Mouse (Mus musculus) yolk sac, embryonic 10.5 days (tissue): ENCODE results near the gene Ppp1r2.
"Not testable (repeated sequence)": the region's sequence is repeated elsewhere in the genome, so short reads cannot be mapped to it uniquely, and the experiment has no call there.

Experiments
- DNase-seq: peaks from one replicate; pipeline ENCODE4 v3.0.0-alpha.2; 2017; ENCODE audit warnings: low spot score

Gene Ppp1r2

GRCm38 (mm10) chr16:31274674-31275460, at the start of gene Ppp1r2:
Ppp1r2 (minus strand) TSS chr16:31275277.
- DNase-seq = peak; percentile 92

GRCm38 (mm10) chr16:31321501-31321900, 46.4 kb upstream of the Ppp1r2 start:
- no peak for DNase-seq

- DNase-seq = no peak
These were observed 45.9 kb upstream of the Ppp1r2 start for GRCm38 (mm10) chr16:31320954-31321353.

GRCm38 (mm10) chr16:31319723-31320122, 44.6 kb upstream of the Ppp1r2 start:
- not testable (repeated sequence) for DNase-seq

- DNase-seq = no peak
These were observed 44.2 kb upstream of the Ppp1r2 start for GRCm38 (mm10) chr16:31319316-31319715.

- no peak for DNase-seq
These were observed 43.3 kb upstream of the Ppp1r2 start for GRCm38 (mm10) chr16:31318418-31318817.

- DNase-seq = not testable (repeated sequence)
These were observed 41.4 kb upstream of the Ppp1r2 start for GRCm38 (mm10) chr16:31316246-31317143.

- DNase-seq = no peak
These were observed 40.2 kb upstream of the Ppp1r2 start for GRCm38 (mm10) chr16:31315294-31315693.

GRCm38 (mm10) chr16:31314497-31315233, 39.6 kb upstream of the Ppp1r2 start, which contains the start of gene Apod:
Apod (minus strand) TSS chr16:31314808.
- DNase-seq = no peak

- DNase-seq = no peak
These were observed 38.5 kb upstream of the Ppp1r2 start for GRCm38 (mm10) chr16:31313611-31314010.

GRCm38 (mm10) chr16:31312296-31312695, 37.2 kb upstream of the Ppp1r2 start:
- no peak for DNase-seq

- no peak for DNase-seq
These were observed 30.3 kb upstream of the Ppp1r2 start for GRCm38 (mm10) chr16:31305199-31305919.

GRCm38 (mm10) chr16:31303276-31303675, 28.2 kb upstream of the Ppp1r2 start:
- no peak for DNase-seq

GRCm38 (mm10) chr16:31300883-31301532, 25.9 kb upstream of the Ppp1r2 start:
- DNase-seq = no peak

GRCm38 (mm10) chr16:31300467-31300866, 25.4 kb upstream of the Ppp1r2 start:
- no peak for DNase-seq

- DNase-seq = no peak
These were observed 24.9 kb upstream of the Ppp1r2 start for GRCm38 (mm10) chr16:31299960-31300353.

- no peak for DNase-seq
These were observed 24.3 kb upstream of the Ppp1r2 start for GRCm38 (mm10) chr16:31299164-31299959.

GRCm38 (mm10) chr16:31297113-31297512, 22.0 kb upstream of the Ppp1r2 start:
- no peak for DNase-seq

GRCm38 (mm10) chr16:31293761-31294160, 18.7 kb upstream of the Ppp1r2 start:
- DNase-seq = no peak

GRCm38 (mm10) chr16:31290751-31291365, 15.8 kb upstream of the Ppp1r2 start:
- DNase-seq = no peak
